Mouse (Mus musculus) kidney, postnatal 14 days (tissue): ENCODE data around the gene Gm26566.
A peak's percentile ranks its signal among the peaks of the same experiment; 100 is the strongest.
"Not testable (repeated sequence)": the region's sequence is repeated elsewhere in the genome, so short reads cannot be mapped to it uniquely, and the experiment has no call there.

Experiments used
- DNase-seq: peaks from one replicate; pipeline ENCODE4 v3.0.0; 2022; ENCODE audit warnings: mixed read lengths

Gene Gm26566

DNA sequence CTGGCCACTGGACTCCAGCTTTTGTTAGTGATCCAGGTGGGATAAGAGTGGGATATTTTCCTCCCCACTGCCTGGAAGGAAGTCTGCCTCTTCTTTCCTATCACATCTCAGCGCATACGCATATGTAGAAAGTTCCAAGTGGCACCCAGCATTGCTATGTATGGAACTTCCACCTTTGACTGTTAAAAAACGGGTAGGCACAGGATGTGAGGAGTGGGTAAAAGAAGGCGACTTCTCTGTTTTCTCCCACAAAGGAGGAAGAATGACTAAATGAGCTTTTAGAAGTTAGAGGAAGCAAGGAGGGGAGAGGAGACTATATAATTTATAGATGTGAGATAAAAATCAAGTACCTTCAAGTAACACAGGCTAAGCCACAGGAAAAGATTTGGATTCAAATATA is 19.8 kb downstream of the Gm26566 start:
- no peak for DNase-seq

DNA sequence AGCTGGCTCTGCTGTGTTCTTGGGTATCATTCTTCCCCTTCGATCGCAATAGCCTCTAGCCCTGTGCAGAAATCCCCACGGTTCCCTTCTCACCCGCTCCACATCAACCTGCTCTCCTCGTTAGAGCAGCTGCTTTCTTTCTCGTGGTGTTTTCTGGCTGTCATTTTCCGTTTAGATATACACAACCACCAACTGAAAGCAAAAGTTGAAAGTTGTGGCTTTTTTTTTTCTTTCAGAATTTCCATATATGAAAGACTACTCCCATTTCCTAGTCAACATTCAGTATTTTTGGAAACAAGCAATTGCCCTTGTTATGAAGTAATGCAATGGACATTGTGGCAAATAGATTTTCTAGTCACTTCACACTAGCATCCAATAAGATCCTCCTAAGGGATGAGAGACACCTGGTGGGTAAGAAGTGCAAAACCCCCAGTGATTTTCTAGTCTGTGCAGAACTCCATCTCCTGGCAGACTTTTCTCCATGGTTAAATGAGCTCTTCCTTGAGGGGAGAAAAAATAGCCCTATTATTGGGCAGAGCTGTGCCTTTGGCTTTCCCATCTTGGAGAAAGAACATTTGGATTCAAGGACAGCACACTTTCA is 21.3 kb downstream of the Gm26566 start:
- DNase-seq: no peak

- no peak for DNase-seq
Measured at GRCm38 (mm10) chr4:88744207-88744606, 22.6 kb downstream of the Gm26566 start.

DNA sequence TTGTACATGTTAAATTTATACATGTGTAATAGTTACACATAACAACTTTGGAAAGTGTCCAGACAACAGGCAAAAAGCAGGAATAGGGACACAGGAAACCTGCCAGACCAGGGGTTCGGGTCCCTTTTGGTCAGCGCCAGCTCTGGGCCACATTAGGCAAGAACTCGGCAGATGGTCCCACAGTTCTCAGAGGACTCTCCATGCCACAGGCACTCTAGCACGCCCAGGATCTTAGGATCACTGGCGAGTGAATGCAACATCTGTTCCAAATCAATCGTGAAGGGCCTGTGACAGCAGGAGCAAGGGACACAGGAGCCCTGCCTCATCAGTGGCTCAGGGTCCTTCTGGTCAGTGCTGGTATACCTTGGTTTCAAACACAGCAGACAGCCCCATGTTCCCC is 28.3 kb downstream of the Gm26566 start:
- no peak for DNase-seq

DNA sequence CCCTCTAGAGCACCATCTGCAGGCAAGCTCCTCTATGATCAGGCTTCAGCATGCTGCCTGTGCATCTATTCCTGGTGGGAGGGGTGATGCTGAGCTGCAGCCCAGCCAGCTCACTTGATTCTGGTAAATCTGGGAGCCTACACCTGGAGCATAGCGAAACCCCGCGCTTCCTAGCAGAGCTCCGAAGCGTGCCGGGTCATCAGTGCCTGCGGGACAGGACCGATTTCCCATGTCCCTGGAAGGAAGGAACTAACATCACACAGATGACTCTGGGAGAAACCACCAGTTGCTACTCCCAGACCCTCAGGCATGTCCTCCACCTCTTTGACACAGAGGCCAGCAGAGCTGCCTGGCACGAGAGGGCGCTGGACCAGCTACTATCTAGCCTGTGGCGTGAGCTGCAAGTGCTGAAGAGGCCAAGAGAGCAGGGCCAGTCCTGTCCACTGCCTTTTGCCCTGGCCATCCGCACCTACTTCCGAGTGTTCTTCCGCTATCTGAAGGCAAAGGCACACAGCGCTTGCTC is 33.3 kb downstream of the Gm26566 start, which contains the start of gene Gm13271:
Gm13271 (plus strand) TSS at position 51 of the 523 bp plus-strand sequence.
- DNase-seq: peak; percentile 53

GRCm38 (mm10) chr4:88756581-88757513 is 35.2 kb downstream of the Gm26566 start:
- DNase-seq: not testable (repeated sequence)

GRCm38 (mm10) chr4:88757628-88758031 is 36.0 kb downstream of the Gm26566 start:
- DNase-seq: peak; percentile 90

- DNase-seq: not testable (repeated sequence)
Measured at GRCm38 (mm10) chr4:88758751-88759150, 37.1 kb downstream of the Gm26566 start.

DNA sequence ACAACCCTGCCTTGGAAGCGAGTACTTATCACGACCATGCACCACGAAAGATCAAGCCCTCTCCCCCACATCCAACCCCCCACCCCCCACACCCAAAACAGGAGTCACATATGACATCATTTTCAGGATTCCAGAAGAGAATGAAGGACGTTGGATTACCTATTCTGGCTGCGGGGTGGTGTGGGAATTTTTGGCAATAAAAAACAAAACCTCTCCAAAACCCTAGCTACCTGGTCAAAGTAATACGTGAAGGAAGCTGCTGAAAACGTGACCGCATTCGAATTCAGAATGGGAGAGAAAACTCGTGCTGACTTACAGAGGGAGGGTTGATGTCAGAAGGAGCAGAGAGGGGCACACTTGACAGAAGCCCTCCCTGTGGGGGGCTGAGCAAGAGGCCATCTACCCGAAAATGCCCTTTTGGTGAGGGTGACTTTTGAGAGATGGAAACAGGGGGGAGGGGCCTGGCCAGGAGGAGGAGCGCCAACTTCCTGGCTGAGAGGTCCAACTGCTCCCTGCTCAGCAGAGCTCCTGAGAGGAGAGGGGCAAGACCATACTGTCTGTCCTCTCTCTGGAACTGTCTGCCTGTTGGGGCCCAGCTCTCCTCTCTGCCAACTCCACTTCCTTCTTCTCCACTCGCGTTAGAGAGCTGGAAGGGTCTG is 38.1 kb downstream of the Gm26566 start, which contains the start of gene Gm13283:
Gm13283 (plus strand) TSS at position 510 of the 659 bp plus-strand sequence.
- peak; percentile 24 for DNase-seq

DNA sequence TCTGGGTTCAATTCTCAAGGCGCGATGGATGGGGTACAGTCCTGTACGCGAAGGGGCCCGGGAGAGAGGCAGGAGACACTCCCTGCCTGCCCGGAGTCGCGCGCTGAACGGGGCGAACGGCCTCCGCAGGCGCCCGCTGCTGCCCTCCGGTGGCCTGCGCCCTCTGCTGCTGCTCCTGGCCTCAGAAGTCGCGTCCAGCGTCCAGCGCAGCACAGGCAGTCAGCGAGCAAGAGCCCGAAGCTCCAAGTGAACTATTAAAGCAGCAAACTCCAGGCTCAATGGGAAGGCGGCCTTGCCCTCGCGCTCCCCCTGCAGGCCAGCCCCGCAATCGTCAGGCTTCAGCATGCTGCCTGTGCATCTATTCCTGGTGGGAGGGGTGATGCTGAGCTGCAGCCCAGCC is 38.8 kb downstream of the Gm26566 start:
- peak; percentile 88 for DNase-seq

- peak; percentile 66 for DNase-seq
Measured at GRCm38 (mm10) chr4:88761776-88762175, 40.2 kb downstream of the Gm26566 start.

GRCm38 (mm10) chr4:88762341-88762740 is 40.7 kb downstream of the Gm26566 start:
- DNase-seq: peak; percentile 16

GRCm38 (mm10) chr4:88763384-88764018 is 41.9 kb downstream of the Gm26566 start:
- DNase-seq: peak; percentile 78
